Mouse (Mus musculus) T-helper 1 cell (primary cell): ENCODE data around the gene Rps27.

Experiments
- in situ Hi-C: fragments of 300-600 bp; cut with MboI, MseI; formaldehyde crosslinking; loops from one replicate; pipeline ENCODE4 v1.15.1; 2025; ENCODE audit warnings: high pct_unique_total_duplicates

The Rps27 gene

GRCm38 (mm10) chr3:90190859-90191510 is 22.5 kb downstream of the Rps27 start:
- in situ Hi-C loops, result no loop called here

GRCm38 (mm10) chr3:90183581-90183980 is 29.9 kb downstream of the Rps27 start:
- in situ Hi-C loops, result no loop called here

- in situ Hi-C loops, result no loop called here
Measured at GRCm38 (mm10) chr3:90179566-90179965, 33.9 kb downstream of the Rps27 start.
